Mouse (Mus musculus) c-Kit-positive CD71-positive TER-119-positive erythroid progenitor cells, embryonic 14.5 days (primary cell): ENCODE measurements around the gene Ptprn2.

Experiments
- DNase-seq: peaks from one replicate; pipeline ENCODE4 v3.0.0-alpha.2; 2013; ENCODE audit warnings: low spot score

The Ptprn2 gene

DNA sequence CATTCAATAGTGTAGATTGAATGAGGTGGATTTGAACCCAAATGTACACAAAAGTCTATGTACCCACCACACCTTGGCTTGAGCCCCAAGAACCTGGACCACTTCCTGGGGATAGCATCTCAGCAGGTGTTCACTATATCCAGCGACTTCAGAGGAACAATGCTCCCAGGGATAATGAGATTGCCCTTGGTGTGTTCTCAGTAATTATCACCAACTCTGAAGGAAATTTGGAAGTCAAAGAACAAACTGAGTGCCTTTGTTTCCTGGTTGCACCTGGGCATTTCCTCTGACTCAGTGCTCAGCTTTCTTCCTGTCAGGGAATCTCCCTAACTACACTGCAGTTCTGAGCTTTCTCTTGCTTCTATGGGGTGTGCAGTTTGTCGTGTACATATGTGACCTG is 411.1 kb downstream of the Ptprn2 start:
- DNase-seq, result no peak

DNA sequence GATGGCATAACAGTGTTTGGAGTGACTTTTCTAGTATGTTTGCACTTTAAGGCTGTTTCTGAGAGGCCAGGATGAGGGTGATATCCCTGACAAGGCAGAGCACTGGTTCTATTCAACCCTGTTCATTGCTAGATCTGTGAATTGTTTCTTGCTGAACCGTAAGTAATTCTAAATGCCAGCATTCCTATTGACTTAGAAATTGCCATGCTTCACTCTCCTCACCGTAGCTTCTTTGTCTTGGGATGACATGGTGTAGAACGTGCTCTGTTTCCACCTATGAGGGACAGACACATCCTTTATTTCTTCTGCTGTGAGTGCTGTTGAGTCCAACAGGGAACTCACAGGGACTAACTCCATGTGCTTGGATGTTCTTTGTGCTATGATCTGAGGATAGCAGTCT is 416.3 kb downstream of the Ptprn2 start:
- no peak for DNase-seq

DNA sequence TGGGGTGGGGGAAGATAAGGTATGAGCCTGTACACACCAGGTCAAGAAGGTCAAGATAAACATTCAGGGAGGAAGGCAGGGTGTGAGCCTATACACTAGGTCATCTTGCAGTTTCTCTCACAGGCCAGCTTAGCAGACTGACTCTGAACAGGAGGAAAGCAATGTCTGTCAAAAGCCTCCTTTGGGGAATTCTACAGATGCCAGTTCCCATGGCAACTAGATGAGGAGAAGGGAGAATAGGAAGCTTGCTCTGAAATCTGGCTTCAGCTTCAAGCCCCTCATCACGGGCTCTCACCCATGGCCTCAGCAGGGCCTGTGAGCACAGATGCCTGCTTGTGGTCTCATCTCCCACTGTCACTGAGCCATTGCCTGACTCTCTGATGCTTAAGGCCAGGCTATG is 421.9 kb downstream of the Ptprn2 start:
- no peak for DNase-seq

GRCm38 (mm10) chr12:116908668-116909067 is 423.1 kb downstream of the Ptprn2 start:
- DNase-seq, result no peak

- DNase-seq, result no peak
Observed at GRCm38 (mm10) chr12:116916776-116917175, 431.3 kb downstream of the Ptprn2 start.

- DNase-seq, result no peak
Observed at GRCm38 (mm10) chr12:116919185-116919584, 433.7 kb downstream of the Ptprn2 start.

DNA sequence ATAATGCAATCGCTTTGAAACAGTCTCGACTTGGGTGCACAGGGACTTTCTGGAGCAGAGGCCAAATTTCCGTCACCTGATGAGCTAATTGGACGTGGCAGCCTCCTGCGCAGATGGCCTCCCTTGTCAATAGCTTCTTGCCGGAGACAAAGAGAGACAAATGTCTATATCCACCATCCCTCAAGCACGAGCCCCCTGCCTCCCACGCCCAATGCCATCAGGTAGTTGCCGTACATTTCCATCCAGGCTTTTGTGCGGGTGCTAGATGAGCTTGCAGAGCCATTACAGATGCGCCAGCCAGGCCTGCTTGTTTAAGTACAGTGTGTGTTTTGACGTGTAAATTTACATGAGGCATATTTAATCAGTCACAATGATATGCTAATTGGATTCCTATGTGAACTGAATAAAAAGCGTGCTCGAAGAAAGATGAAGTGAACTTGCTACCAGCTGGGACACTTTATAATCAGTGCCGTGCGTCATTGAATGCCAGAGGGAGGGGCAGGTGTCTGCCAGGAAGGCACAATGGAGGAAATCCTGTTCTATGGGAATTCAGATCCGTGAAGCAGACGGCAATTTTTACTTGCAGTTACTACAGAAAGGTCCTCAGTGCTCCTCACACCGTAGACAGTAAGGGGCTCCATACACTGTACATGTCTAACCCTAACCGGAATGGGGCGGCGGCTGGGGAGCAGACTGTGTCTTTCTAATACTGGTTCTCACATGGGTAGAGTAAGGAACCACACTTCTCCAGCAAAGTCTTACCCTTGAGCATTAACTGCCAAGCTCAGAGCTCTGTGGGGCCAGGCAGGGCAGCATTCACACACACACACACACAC is 434.4 kb downstream of the Ptprn2 start:
- no peak for DNase-seq

DNA sequence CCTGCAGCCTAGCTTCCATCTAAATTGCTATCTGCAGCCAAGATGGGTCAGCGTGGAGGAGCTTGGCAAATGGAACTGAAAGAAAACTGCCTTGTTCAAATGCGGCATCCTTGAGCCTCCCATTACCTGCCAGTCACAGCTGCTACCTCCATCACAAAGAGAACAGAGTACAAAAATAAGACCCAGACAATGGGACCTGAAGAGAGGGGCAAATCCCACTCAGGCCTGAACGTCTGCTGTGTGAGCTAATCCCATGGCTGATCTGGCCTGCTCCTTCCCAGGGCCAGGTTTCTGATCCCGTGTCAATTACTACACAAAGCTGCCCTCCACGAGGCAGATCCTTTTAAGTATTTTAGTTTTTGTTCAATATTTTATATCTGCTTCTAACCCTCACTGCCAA is 441.6 kb downstream of the Ptprn2 start:
- no peak for DNase-seq

DNA sequence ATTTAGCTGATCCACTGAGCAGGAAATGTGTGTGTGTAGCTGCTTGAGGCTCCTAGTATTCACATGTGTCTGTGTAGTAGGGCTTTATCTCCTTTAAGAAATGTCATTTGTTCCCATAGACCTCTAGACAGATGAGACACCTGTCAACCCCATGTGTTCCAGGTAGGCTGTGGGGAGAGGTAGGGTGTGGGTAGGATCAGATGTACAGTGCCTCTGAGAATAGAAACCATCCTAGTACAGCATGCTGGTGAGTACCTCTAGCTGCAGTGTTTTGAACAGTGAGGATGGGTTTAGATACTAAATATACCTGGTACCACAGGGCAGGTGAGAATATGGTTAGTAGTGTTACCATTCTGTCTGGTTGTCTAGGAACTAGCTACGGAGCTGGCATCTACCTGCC is 442.0 kb downstream of the Ptprn2 start:
- DNase-seq, result no peak

- no peak for DNase-seq
Observed at GRCm38 (mm10) chr12:116938158-116938854, 452.8 kb downstream of the Ptprn2 start.

GRCm38 (mm10) chr12:116943883-116944282 is 458.4 kb downstream of the Ptprn2 start:
- DNase-seq, result no peak

- no peak for DNase-seq
Observed at GRCm38 (mm10) chr12:116948151-116948928, 462.8 kb downstream of the Ptprn2 start.

- no peak for DNase-seq
Observed at GRCm38 (mm10) chr12:116949726-116950125, 464.2 kb downstream of the Ptprn2 start.

DNA sequence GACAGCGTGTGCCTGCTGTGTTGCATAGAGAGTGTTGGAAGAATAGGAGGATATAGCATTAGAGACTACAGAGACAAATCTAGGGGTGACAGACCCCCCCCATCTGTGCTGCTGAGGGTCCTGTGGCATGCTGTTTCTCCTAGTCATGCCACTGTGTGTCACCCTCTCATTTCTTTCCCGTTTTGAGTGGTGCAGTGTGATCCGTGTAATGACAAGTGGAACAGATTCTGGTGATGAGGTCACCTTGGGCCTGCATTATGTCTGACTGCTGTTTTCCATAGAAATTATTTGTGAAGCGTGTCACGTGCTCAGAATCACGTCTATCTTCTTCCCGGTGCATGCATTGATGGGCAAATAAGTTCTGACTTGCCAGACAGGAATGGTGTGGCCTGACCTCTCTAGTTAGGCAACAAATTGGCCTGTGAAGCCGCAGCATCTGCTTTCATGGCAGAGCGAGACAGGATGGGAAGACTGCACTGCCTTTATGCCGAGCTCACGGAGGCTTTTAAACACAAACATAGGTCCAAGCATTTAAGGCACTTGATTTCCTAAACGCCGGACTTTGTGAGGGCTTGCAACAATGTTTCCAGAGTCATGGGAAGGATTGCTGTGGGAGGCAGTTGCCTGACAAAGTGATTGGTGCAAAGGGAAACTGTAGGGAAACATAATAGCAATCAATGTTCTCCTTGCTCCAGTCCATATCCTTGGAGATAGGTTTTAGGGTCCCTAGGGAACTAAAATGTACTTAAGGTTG is 467.1 kb downstream of the Ptprn2 start:
- no peak for DNase-seq

DNA sequence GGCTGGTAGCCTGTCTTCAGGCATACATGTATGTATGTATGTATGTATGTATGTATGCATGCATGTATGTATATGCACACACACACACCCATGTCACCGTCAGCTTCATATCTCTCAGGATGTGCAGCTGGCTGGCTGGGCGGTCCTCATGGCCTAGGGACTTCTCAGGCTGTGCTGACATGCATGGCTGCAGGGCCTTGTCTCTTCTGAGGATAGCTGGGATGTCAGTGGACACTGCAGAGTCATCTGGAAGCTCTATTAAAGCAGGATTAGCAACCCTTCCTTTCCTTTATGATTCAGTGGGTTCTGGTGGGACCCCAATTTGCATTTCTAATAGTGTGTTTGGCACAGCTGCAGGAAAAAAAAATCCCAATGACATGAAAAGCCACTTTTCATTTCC is 473.6 kb downstream of the Ptprn2 start:
- no peak for DNase-seq

- no peak for DNase-seq
Observed at GRCm38 (mm10) chr12:116963906-116964305, 478.4 kb downstream of the Ptprn2 start.

DNA sequence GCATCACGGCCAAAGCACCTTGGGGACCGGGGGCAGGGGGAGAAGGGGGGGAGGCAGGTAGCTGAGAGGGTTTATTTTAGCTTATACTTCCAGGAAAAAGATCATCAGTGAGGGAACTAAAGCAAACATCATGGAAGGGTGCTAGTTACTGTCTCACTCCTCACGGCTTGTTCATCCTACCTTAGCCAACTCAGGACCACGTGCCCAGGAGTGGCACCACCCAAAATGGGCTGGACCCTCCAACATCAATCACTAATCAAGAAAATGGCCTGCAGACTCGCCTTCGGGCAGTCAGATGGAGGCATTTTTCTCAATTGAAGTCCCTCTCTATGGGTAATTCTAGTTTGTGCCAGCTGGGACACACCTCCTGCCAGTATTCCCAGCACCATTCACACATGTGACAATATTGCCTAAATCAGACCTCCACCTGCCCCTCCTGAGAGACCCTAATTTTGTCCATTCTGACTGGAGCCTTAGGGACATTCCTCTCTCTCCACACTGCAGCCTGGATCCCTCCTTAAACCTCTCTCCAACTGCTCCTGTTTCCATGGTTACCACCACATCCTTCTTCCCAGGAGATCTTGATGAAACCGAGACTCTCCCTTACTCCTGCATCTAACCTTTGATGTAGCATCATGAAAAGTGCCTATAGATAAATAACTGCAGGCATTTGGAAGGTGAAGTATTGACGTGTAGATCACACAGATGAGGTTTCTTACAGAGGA is 482.9 kb downstream of the Ptprn2 start:
- DNase-seq, result no peak

DNA sequence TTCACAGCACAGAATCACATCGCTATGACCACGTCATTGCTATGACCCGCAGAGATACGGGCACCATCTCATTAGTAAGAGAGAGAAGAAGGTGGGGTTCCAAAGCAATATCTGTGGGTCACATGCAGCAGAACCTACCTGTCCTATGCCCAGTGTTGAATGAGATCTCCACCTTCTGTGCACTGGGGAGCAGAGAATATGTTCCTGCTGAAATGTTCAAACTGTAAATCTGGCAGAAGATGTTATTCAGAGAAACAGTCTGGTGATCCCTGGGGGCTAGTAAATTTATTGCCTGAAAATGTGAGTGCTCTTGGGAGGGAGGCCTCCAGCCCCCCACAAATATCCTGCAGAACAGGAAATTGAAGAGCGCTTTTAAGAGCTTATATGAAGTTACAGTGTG is 490.0 kb downstream of the Ptprn2 start:
- DNase-seq, result no peak

GRCm38 (mm10) chr12:116976981-116977380 is 491.5 kb downstream of the Ptprn2 start:
- DNase-seq, result no peak

GRCm38 (mm10) chr12:116978201-116978600 is 492.7 kb downstream of the Ptprn2 start:
- no peak for DNase-seq

DNA sequence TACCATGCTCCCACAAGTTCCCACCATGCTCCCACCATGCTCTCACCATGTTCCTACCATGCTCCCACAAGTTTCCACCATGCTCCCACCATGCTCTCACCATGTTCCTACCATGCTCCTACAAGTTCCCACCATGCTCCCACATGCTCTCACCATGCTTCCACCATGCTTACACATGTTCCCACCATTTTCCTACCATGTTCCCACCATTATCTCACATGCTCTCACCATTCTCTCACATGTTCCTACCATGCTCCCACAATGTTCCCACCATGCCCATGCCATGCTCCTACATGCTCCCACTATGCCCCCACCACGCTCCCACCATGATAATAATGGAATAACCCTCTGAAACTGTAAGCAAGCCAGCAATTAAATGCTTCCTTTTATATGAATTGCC is 495.8 kb downstream of the Ptprn2 start:
- DNase-seq, result no peak
